Mouse (Mus musculus) kidney, embryonic 16.5 days (tissue): ENCODE results near the gene Akap11. TPM values are rescaled to one million over a fixed set of nuclear protein-coding genes. Genes with fewer than 3 reads are reported as not detected.

Experiments
- ATAC-seq: fragments of 200-750 bp; cut with Nextera tagmentation; 2 replicates; pipeline ENCODE4 v1.8.0; 2017; ENCODE audit warnings: moderate TSS enrichment; ENCODE audit not compliant: low FRiP score, low TSS enrichment
- H3K27ac ChIP-seq: fragments of 300-500 bp; sonication (generic); 2 replicates; pipeline ENCODE4 v1.5.1; 2014; ENCODE audit warnings: low read length
- H3K27me3 ChIP-seq: fragments of 300-500 bp; sonication (generic); 2 replicates; pipeline ENCODE4 v1.6.1; 2014; ENCODE audit warnings: low read length, control low read depth, mixed read lengths; ENCODE audit not compliant: insufficient read depth
- H3K36me3 ChIP-seq: fragments of 300-500 bp; sonication (generic); 2 replicates; pipeline ENCODE4 v1.6.1; 2014; ENCODE audit warnings: low read length, control low read depth, mixed read lengths; ENCODE audit not compliant: insufficient read depth
- H3K4me1 ChIP-seq: fragments of 300-500 bp; sonication (generic); 2 replicates; pipeline ENCODE4 v1.6.1; 2014; ENCODE audit warnings: low read length, control low read depth, mixed read lengths; ENCODE audit not compliant: insufficient read depth
- H3K4me2 ChIP-seq: fragments of 300-500 bp; sonication (generic); replicated peaks from 2 replicates; pipeline ENCODE4 v1.6.1; 2014; ENCODE audit warnings: low read depth, low read length
- H3K4me3 ChIP-seq: fragments of 300-500 bp; sonication (generic); 2 replicates; pipeline ENCODE4 v1.5.1; 2014; ENCODE audit warnings: mild to moderate bottlenecking, low read length
- H3K9ac ChIP-seq: fragments of 300-500 bp; sonication (generic); replicated peaks from 2 replicates; pipeline ENCODE4 v1.6.1; 2014; ENCODE audit warnings: low read length
- H3K9me3 ChIP-seq: fragments of 300-500 bp; sonication (generic); 2 replicates; pipeline ENCODE4 v1.6.1; 2016; ENCODE audit warnings: low read length, control low read depth
- WGBS: fragments of 180-500 bp; shearing (Covaris S2); extraction: QIAGEN DNeasy Blood & Tissue Kit; methylation state at CpG from one replicate; pipeline ENCODE4 v1.1.7; 2014; 5-methylcytosine and 5-hydroxymethylcytosine counted together
- polyA plus RNA-seq: library from polyadenylated mRNA; unstranded; fragments of >200 nt; fragmentation: Nextera tagmentation; extraction: Ambion mirVana; gene quantifications from 2 replicates; pipeline ENCODE4 v1.2.1, GENCODE M21; 2015

Gene Akap11
- polyA plus RNA-seq, 1 experiment from 2014 or later, result 18.6 TPM

- no peaks in the 10 kb centered on the region for H3K36me3 ChIP-seq
Observed at GRCm38 (mm10) chr14:78464353-78464752, 72.3 kb downstream of the Akap11 start.

GRCm38 (mm10) chr14:78459121-78459520 lies 77.5 kb downstream of the Akap11 start:
- Histone ChIP-seq H3K9ac (no peak overlapping the region), H3K4me2 (no peak overlapping the region), H3K36me3 (no peaks in the 10 kb centered on the region), H3K9me3 (no peaks in the 10 kb centered on the region), H3K4me3 (no peak overlapping the region), H3K27ac (no peak overlapping the region), H3K4me1 (no peaks in the 10 kb centered on the region), H3K27me3 (no peaks in the 10 kb centered on the region)
- 62% methylated on average over 5 of the region's 5 CpGs for WGBS
- no peak for ATAC-seq

More at GRCm38 (mm10) chr14:78464353-78464752, 72.3 kb downstream of the Akap11 start:
- 73% methylated on average over 4 of the region's 4 CpGs for WGBS
- Histone ChIP-seq H3K4me1 (no peaks in the 10 kb centered on the region), H3K27me3 (no peaks in the 10 kb centered on the region), H3K27ac (no peak overlapping the region), H3K9me3 (no peaks in the 10 kb centered on the region), H3K9ac (no peak overlapping the region), H3K4me3 (no peak overlapping the region), H3K4me2 (no peak overlapping the region)
- no peak for ATAC-seq

GRCm38 (mm10) chr14:78458705-78459104 lies 77.9 kb downstream of the Akap11 start:
- Histone ChIP-seq H3K4me1 (no peaks in the 10 kb centered on the region), H3K4me2 (no peak overlapping the region), H3K27me3 (no peaks in the 10 kb centered on the region), H3K4me3 (no peak overlapping the region), H3K36me3 (no peaks in the 10 kb centered on the region), H3K27ac (no peak overlapping the region), H3K9me3 (no peaks in the 10 kb centered on the region), H3K9ac (no peak overlapping the region)
- no peak for ATAC-seq
- 85% methylated on average over 5 of the region's 5 CpGs for WGBS

- no peak for ATAC-seq
- H3K4me3 ChIP-seq, result no peak overlapping the region
- H3K36me3 ChIP-seq, result no peaks in the 10 kb centered on the region
- no peak overlapping the region for H3K4me2 ChIP-seq
- no peak overlapping the region for H3K27ac ChIP-seq
- no peak overlapping the region for H3K9ac ChIP-seq
- no peaks in the 10 kb centered on the region for H3K4me1 ChIP-seq
- H3K9me3 ChIP-seq, result peaks cover 6% of the 10 kb centered on the region; the same call in 1 of the 2 replicates
- H3K27me3 ChIP-seq, result no peaks in the 10 kb centered on the region
- WGBS, result 89% methylated on average over 5 of the region's 5 CpGs
Observed at GRCm38 (mm10) chr14:78454970-78455369, 81.6 kb downstream of the Akap11 start.

GRCm38 (mm10) chr14:78448807-78449406 lies 87.7 kb downstream of the Akap11 start:
- no peak overlapping the region for H3K9ac ChIP-seq
- WGBS, result 83% methylated on average over 11 of the region's 11 CpGs
- H3K4me1 ChIP-seq, result no peaks in the 10 kb centered on the region
- no peak overlapping the region for H3K4me2 ChIP-seq
- no peak overlapping the region for H3K27ac ChIP-seq
- no peak overlapping the region for H3K4me3 ChIP-seq
- H3K27me3 ChIP-seq, result no peaks in the 10 kb centered on the region
- ATAC-seq, result no peak
- no peaks in the 10 kb centered on the region for H3K36me3 ChIP-seq
- peaks cover 6% of the 10 kb centered on the region; the same call in 1 of the 2 replicates for H3K9me3 ChIP-seq

GRCm38 (mm10) chr14:78448017-78448416 lies 88.6 kb downstream of the Akap11 start:
- H3K27me3 ChIP-seq, result no peaks in the 10 kb centered on the region
- no peak overlapping the region for H3K27ac ChIP-seq
- no peak for ATAC-seq
- no peak overlapping the region for H3K4me3 ChIP-seq
- no peaks in the 10 kb centered on the region for H3K36me3 ChIP-seq
- WGBS, result 95% methylated on average over 12 of the region's 12 CpGs
- H3K9ac ChIP-seq, result no peak overlapping the region
- H3K9me3 ChIP-seq, result peaks cover 6% of the 10 kb centered on the region; the same call in 1 of the 2 replicates
- H3K4me2 ChIP-seq, result no peak overlapping the region
- no peaks in the 10 kb centered on the region for H3K4me1 ChIP-seq

GRCm38 (mm10) chr14:78447542-78447941 lies 89.1 kb downstream of the Akap11 start:
- H3K36me3 ChIP-seq, result no peaks in the 10 kb centered on the region
- ATAC-seq, result no peak
- H3K9me3 ChIP-seq, result peaks cover 6% of the 10 kb centered on the region; the same call in 1 of the 2 replicates
- no peak overlapping the region for H3K4me2 ChIP-seq
- H3K4me1 ChIP-seq, result no peaks in the 10 kb centered on the region
- H3K27ac ChIP-seq, result no peak overlapping the region
- no peak overlapping the region for H3K4me3 ChIP-seq
- H3K27me3 ChIP-seq, result no peaks in the 10 kb centered on the region
- WGBS, result 62% methylated on average over 3 of the region's 3 CpGs
- H3K9ac ChIP-seq, result no peak overlapping the region

Other genes starting within 250 kb of the Akap11 start
- 0.22 and 0.24 TPM in 2 replicates for gene Tnfsf11, start 228.8 kb downstream of the Akap11 start, polyA plus RNA-seq
- 1.9 and 2.1 TPM in 2 replicates for gene Dgkh, start 196.0 kb upstream of the Akap11 start, polyA plus RNA-seq